Mouse (Mus musculus): ENCODE data around the gene D6Ertd527e. TPM values are rescaled to one million over a fixed set of nuclear protein-coding genes. Genes with fewer than 3 reads are reported as not detected.

The D6Ertd527e gene
- polyA plus RNA-seq, 1 experiment = 0.31 TPM

DNA sequence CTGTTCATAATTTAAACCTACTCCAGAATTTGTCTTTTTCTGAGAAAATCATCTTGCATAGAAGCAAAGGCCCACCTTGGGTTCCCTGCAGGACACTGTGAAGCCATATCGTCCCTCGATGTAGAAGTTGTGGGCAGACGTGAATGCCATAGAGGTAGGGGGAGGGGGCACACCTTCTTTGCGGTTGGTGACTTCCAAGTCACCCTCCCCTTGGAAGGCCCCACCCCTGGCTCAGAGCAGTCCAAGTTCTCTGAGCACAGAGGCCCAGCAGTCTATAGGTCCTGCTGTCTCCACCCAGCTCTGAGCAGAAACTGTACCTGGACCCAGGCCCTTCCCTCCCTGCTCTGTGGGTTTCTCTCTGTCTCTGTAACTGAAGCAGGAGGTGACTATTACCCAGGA, 2.6 kb upstream of the D6Ertd527e start:
- Histone ChIP-seq H3K4me1 (ENCODE audit: control insufficient read depth, insufficient read depth, low read length) (no peaks in the 10 kb centered on the region; the same call in 1 of the 2 replicates), H3K4me3 (ENCODE audit: insufficient read depth, low read length) (no peak overlapping the region; the same call in 1 of the 2 replicates), H3K27ac (ENCODE audit: insufficient read depth, low read length) (no peak overlapping the region)
- TF ChIP-seq CTCF (IDR thresholded peaks at IDR 0.05; ENCODE audit: extremely low read depth, insufficient read depth, low read length) = no peak
- TF ChIP-seq POLR2A (IDR thresholded peaks at IDR 0.05; ENCODE audit: extremely low read depth, insufficient read depth, low read length) = no peak

- Histone ChIP-seq H3K27ac (ENCODE audit: insufficient read depth, low read length) (no peak overlapping the region), H3K4me1 (ENCODE audit: control insufficient read depth, insufficient read depth, low read length) (no peaks in the 10 kb centered on the region; the same call in 1 of the 2 replicates), H3K4me3 (ENCODE audit: insufficient read depth, low read length) (no peak overlapping the region)
- TF ChIP-seq CTCF (IDR thresholded peaks at IDR 0.05; ENCODE audit: extremely low read depth, insufficient read depth, low read length) (no peak), POLR2A (IDR thresholded peaks at IDR 0.05; ENCODE audit: extremely low read depth, insufficient read depth, low read length) (no peak)
These were observed 2.1 kb upstream of the D6Ertd527e start for GRCm38 (mm10) chr6:87102421-87102911.

- Histone ChIP-seq H3K27ac (ENCODE audit: insufficient read depth, low read length) (no peak overlapping the region), H3K4me1 (ENCODE audit: control insufficient read depth, insufficient read depth, low read length) (no peaks in the 10 kb centered on the region), H3K4me3 (ENCODE audit: insufficient read depth, low read length) (no peak overlapping the region)
- TF ChIP-seq POLR2A (IDR thresholded peaks at IDR 0.05; ENCODE audit: extremely low read depth, insufficient read depth, low read length) = no peak
- no peak for TF ChIP-seq CTCF (IDR thresholded peaks at IDR 0.05; ENCODE audit: extremely low read depth, insufficient read depth, low read length)
These were observed 1.2 kb upstream of the D6Ertd527e start for GRCm38 (mm10) chr6:87103314-87103713.

GRCm38 (mm10) chr6:87111493-87111892, 6.9 kb downstream of the D6Ertd527e start:
- TF ChIP-seq POLR2A (IDR thresholded peaks at IDR 0.05; ENCODE audit: extremely low read depth, insufficient read depth, low read length) = no peak
- TF ChIP-seq CTCF (IDR thresholded peaks at IDR 0.05; ENCODE audit: extremely low read depth, insufficient read depth, low read length) = no peak
- Histone ChIP-seq H3K4me1 (ENCODE audit: control insufficient read depth, insufficient read depth, low read length) (no peaks in the 10 kb centered on the region), H3K27ac (ENCODE audit: insufficient read depth, low read length) (no peak overlapping the region), H3K4me3 (ENCODE audit: insufficient read depth, low read length) (no peak overlapping the region)

DNA sequence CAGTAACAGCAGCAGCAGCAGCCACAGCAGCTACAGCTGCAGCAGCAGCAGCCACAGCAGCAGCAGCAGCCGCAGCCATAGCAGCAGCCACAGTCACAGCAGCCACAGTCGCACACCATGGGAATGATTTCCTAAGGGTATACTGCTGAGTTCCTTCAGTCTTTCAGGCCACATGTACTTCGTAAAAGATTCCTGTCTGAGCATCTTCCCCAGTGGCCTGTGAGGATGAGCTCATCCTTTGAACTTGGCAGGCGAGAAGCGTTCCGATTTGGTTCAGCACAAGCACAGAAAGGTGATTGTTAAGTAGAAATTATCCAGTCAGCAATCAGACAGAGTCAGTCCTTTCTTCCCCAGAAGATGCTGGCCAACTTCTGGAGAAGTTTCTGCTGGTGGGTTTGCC, 7.6 kb downstream of the D6Ertd527e start:
- H3K27ac ChIP-seq (ENCODE audit: insufficient read depth, low read length) = no peak overlapping the region
- TF ChIP-seq POLR2A (IDR thresholded peaks at IDR 0.05; ENCODE audit: extremely low read depth, insufficient read depth, low read length) (no peak), CTCF (IDR thresholded peaks at IDR 0.05; ENCODE audit: extremely low read depth, insufficient read depth, low read length) (no peak)

GRCm38 (mm10) chr6:87115981-87116380, 11.4 kb downstream of the D6Ertd527e start:
- TF ChIP-seq POLR2A (IDR thresholded peaks at IDR 0.05; ENCODE audit: extremely low read depth, insufficient read depth, low read length) (no peak), CTCF (IDR thresholded peaks at IDR 0.05; ENCODE audit: extremely low read depth, insufficient read depth, low read length) (no peak)
- Histone ChIP-seq H3K4me3 (ENCODE audit: insufficient read depth, low read length) (no peak overlapping the region), H3K27ac (ENCODE audit: insufficient read depth, low read length) (no peak overlapping the region), H3K4me1 (ENCODE audit: control insufficient read depth, insufficient read depth, low read length) (no peaks in the 10 kb centered on the region)

More for the DNA sequence above, 7.6 kb downstream of the D6Ertd527e start:
- Histone ChIP-seq H3K4me3 (ENCODE audit: insufficient read depth, low read length) (no peak overlapping the region), H3K4me1 (ENCODE audit: control insufficient read depth, insufficient read depth, low read length) (no peaks in the 10 kb centered on the region)

- H3K4me1 ChIP-seq (ENCODE audit: control insufficient read depth, insufficient read depth, low read length) = no peaks in the 10 kb centered on the region
- H3K4me3 ChIP-seq (ENCODE audit: insufficient read depth, low read length) = no peak overlapping the region
- TF ChIP-seq CTCF (IDR thresholded peaks at IDR 0.05; ENCODE audit: extremely low read depth, insufficient read depth, low read length) (no peak), POLR2A (IDR thresholded peaks at IDR 0.05; ENCODE audit: extremely low read depth, insufficient read depth, low read length) (no peak)
- H3K27ac ChIP-seq (ENCODE audit: insufficient read depth, low read length) = no peak overlapping the region
These were observed 12.1 kb downstream of the D6Ertd527e start for GRCm38 (mm10) chr6:87116596-87116995.

GRCm38 (mm10) chr6:87119066-87119837, 14.7 kb downstream of the D6Ertd527e start:
- TF ChIP-seq POLR2A (IDR thresholded peaks at IDR 0.05; ENCODE audit: extremely low read depth, insufficient read depth, low read length) (no peak), CTCF (IDR thresholded peaks at IDR 0.05; ENCODE audit: extremely low read depth, insufficient read depth, low read length) (no peak)
- no peak overlapping the region for H3K4me3 ChIP-seq (ENCODE audit: insufficient read depth, low read length)

GRCm38 (mm10) chr6:87119975-87120374, 15.4 kb downstream of the D6Ertd527e start:
- Histone ChIP-seq H3K4me1 (ENCODE audit: control insufficient read depth, insufficient read depth, low read length) (no peaks in the 10 kb centered on the region), H3K27ac (ENCODE audit: insufficient read depth, low read length) (no peak overlapping the region), H3K4me3 (ENCODE audit: insufficient read depth, low read length) (no peak overlapping the region)
- TF ChIP-seq POLR2A (IDR thresholded peaks at IDR 0.05; ENCODE audit: extremely low read depth, insufficient read depth, low read length) (no peak), CTCF (IDR thresholded peaks at IDR 0.05; ENCODE audit: extremely low read depth, insufficient read depth, low read length) (no peak)

More at GRCm38 (mm10) chr6:87119066-87119837, 14.7 kb downstream of the D6Ertd527e start:
- no peaks in the 10 kb centered on the region for H3K4me1 ChIP-seq (ENCODE audit: control insufficient read depth, insufficient read depth, low read length)
- no peak overlapping the region for H3K27ac ChIP-seq (ENCODE audit: insufficient read depth, low read length)

- Histone ChIP-seq H3K27ac (ENCODE audit: insufficient read depth, low read length) (no peak overlapping the region), H3K4me3 (ENCODE audit: insufficient read depth, low read length) (no peak overlapping the region), H3K4me1 (ENCODE audit: control insufficient read depth, insufficient read depth, low read length) (no peaks in the 10 kb centered on the region)
- TF ChIP-seq CTCF (IDR thresholded peaks at IDR 0.05; ENCODE audit: extremely low read depth, insufficient read depth, low read length) (0 out of 2 replicates have a peak, but pooled peaks have one; percentile 17), POLR2A (IDR thresholded peaks at IDR 0.05; ENCODE audit: extremely low read depth, insufficient read depth, low read length) (no peak)
These were observed 16.1 kb downstream of the D6Ertd527e start for GRCm38 (mm10) chr6:87120661-87121060.

All from cortical plate, adult 2 months (tissue).